Mouse (Mus musculus): ENCODE measurements around the gene D16Ertd472e. TPM values are rescaled to one million over a fixed set of nuclear protein-coding genes. Genes with fewer than 3 reads are reported as not detected.

The D16Ertd472e gene
- polyA plus RNA-seq, 1 experiment = 18.8 TPM

DNA sequence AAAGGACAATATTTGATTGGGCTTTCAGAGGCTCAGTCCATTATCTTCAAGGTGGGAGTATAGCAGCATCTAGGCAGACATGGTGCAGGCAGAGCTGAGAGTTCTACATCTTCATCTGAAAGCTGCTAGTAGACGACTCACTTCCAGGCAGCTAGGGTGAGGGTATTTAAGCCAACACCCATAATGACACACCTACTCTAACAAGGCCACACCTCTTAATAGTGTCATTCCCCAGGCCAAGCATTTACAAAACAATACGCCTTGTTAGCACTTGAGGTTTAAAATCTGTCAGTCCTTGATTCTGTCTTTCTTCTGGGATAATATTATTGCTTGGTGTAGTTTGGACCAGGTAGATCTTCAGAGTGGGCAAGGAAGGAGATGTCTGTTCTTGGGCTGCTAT lies 12.3 kb upstream of the D16Ertd472e start:
- TF ChIP-seq POLR2A (IDR thresholded peaks at IDR 0.05; ENCODE audit: low read depth, low read length) (no peak), CTCF (IDR thresholded peaks at IDR 0.05; ENCODE audit: borderline replicate concordance, insufficient read depth, low read length) (no peak)
- Histone ChIP-seq H3K4me3 (ENCODE audit: insufficient read depth, low read length) (no peak overlapping the region), H3K27ac (ENCODE audit: insufficient read depth, low read length) (no peak overlapping the region), H3K4me1 (ENCODE audit: control insufficient read depth, insufficient read depth, low read length) (no peaks in the 10 kb centered on the region; the same call in 1 of the 2 replicates)

GRCm38 (mm10) chr16:78586621-78587020 lies 10.1 kb upstream of the D16Ertd472e start:
- H3K4me3 ChIP-seq (ENCODE audit: insufficient read depth, low read length) = no peak overlapping the region
- TF ChIP-seq CTCF (IDR thresholded peaks at IDR 0.05; ENCODE audit: borderline replicate concordance, insufficient read depth, low read length) (no peak), POLR2A (IDR thresholded peaks at IDR 0.05; ENCODE audit: low read depth, low read length) (no peak)
- no peak overlapping the region for H3K27ac ChIP-seq (ENCODE audit: insufficient read depth, low read length)
- H3K4me1 ChIP-seq (ENCODE audit: control insufficient read depth, insufficient read depth, low read length) = no peaks in the 10 kb centered on the region; the same call in 1 of the 2 replicates

GRCm38 (mm10) chr16:78585664-78586397 lies 9.3 kb upstream of the D16Ertd472e start:
- H3K27ac ChIP-seq (ENCODE audit: insufficient read depth, low read length) = no peak overlapping the region
- H3K4me3 ChIP-seq (ENCODE audit: insufficient read depth, low read length) = no peak overlapping the region
- TF ChIP-seq CTCF (IDR thresholded peaks at IDR 0.05; ENCODE audit: borderline replicate concordance, insufficient read depth, low read length) (no peak), POLR2A (IDR thresholded peaks at IDR 0.05; ENCODE audit: low read depth, low read length) (no peak)
- no peaks in the 10 kb centered on the region; the same call in 1 of the 2 replicates for H3K4me1 ChIP-seq (ENCODE audit: control insufficient read depth, insufficient read depth, low read length)

DNA sequence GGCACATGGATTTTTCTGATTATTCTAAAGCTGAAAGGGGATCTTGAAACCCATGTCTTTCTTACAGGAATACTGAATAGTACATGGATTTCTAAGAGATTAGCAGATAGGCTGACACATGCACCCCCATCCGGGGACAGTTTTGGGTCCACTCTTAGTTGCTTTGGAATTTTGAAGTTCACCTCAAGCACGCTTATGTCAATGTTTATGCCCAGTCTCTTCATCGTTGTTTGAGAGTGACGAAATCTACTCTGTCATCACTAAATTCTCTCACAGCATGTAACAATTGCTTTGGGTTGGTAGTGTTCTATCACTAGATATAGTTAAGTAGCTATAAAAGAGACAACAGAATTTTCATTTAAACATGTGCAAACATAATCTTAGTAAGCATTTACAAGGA lies 8.7 kb upstream of the D16Ertd472e start:
- Histone ChIP-seq H3K27ac (ENCODE audit: insufficient read depth, low read length) (no peak overlapping the region), H3K4me3 (ENCODE audit: insufficient read depth, low read length) (no peak overlapping the region), H3K4me1 (ENCODE audit: control insufficient read depth, insufficient read depth, low read length) (no peaks in the 10 kb centered on the region; the same call in 1 of the 2 replicates)
- TF ChIP-seq CTCF (IDR thresholded peaks at IDR 0.05; ENCODE audit: borderline replicate concordance, insufficient read depth, low read length) (no peak), POLR2A (IDR thresholded peaks at IDR 0.05; ENCODE audit: low read depth, low read length) (no peak)

DNA sequence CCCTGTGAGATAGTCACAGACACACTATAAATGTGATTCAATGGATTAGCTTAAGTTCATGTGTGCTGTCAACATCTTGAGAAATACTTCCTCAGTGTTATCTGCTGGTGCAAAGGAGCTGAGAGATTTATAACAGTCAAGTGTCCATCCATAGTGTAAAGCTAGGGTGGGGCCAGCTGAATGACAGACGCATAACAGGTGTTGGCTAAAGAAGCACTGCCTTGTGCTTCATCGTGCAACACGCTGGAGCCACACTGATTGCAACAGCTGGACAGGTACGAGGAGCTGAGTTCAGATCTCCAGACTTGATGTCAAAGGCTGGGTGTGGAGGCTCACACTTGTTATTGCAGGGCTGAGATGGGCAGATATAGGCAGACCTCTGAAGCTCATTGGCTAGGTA lies 7.5 kb upstream of the D16Ertd472e start:
- H3K4me1 ChIP-seq (ENCODE audit: control insufficient read depth, insufficient read depth, low read length) = no peaks in the 10 kb centered on the region; the same call in 1 of the 2 replicates
- no peak overlapping the region for H3K4me3 ChIP-seq (ENCODE audit: insufficient read depth, low read length)
- no peak overlapping the region for H3K27ac ChIP-seq (ENCODE audit: insufficient read depth, low read length)
- TF ChIP-seq CTCF (IDR thresholded peaks at IDR 0.05; ENCODE audit: borderline replicate concordance, insufficient read depth, low read length) (no peak), POLR2A (IDR thresholded peaks at IDR 0.05; ENCODE audit: low read depth, low read length) (no peak)

DNA sequence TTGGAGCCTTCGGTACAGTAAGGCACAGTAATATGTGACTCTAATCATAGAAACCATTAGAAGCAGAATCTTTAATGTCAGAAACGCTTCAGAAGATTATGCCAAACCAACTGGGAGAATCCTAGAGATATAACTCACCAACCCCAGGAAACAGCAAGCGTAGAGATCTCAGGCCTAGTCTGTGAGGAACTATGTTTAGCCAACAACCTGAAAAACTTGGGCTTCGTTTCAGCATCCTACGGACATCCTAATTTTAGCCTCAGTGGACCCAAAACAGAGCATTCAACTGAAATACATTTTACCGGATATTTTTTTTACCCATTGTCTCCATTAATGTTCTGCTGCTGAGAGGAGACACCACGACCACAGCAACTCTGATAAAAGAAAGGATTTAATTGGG lies 3.9 kb upstream of the D16Ertd472e start:
- H3K27ac ChIP-seq (ENCODE audit: insufficient read depth, low read length) = no peak overlapping the region
- H3K4me3 ChIP-seq (ENCODE audit: insufficient read depth, low read length) = no peak overlapping the region
- no peaks in the 10 kb centered on the region for H3K4me1 ChIP-seq (ENCODE audit: control insufficient read depth, insufficient read depth, low read length)
- TF ChIP-seq POLR2A (IDR thresholded peaks at IDR 0.05; ENCODE audit: low read depth, low read length) (no peak), CTCF (IDR thresholded peaks at IDR 0.05; ENCODE audit: borderline replicate concordance, insufficient read depth, low read length) (no peak)

- 0 out of 2 replicates have a peak, but pooled peaks cover 2% of the 10 kb centered on the region for H3K4me1 ChIP-seq (ENCODE audit: control insufficient read depth, insufficient read depth, low read length)
- TF ChIP-seq CTCF (IDR thresholded peaks at IDR 0.05; ENCODE audit: borderline replicate concordance, insufficient read depth, low read length) = no peak
- no peak for TF ChIP-seq POLR2A (IDR thresholded peaks at IDR 0.05; ENCODE audit: low read depth, low read length)
- H3K27ac ChIP-seq (ENCODE audit: insufficient read depth, low read length) = no peak overlapping the region
- H3K4me3 ChIP-seq (ENCODE audit: insufficient read depth, low read length) = no peak overlapping the region
These were observed 2.9 kb upstream of the D16Ertd472e start for GRCm38 (mm10) chr16:78579386-78579785.

GRCm38 (mm10) chr16:78577085-78577671 lies 670 bp upstream of the D16Ertd472e start:
- 0 out of 2 replicates have a peak, but pooled peaks cover 4% of the 10 kb centered on the region for H3K4me1 ChIP-seq (ENCODE audit: control insufficient read depth, insufficient read depth, low read length)

GRCm38 (mm10) chr16:78575852-78576477 lies 543 bp downstream of the D16Ertd472e start:
- TF ChIP-seq CTCF (IDR thresholded peaks at IDR 0.05; ENCODE audit: borderline replicate concordance, insufficient read depth, low read length) (no peak), POLR2A (IDR thresholded peaks at IDR 0.05; ENCODE audit: low read depth, low read length) (no peak)
- H3K4me3 ChIP-seq (ENCODE audit: insufficient read depth, low read length) = peak overlapping the region; percentile 93
- H3K27ac ChIP-seq (ENCODE audit: insufficient read depth, low read length) = peak overlapping the region; percentile 94
- H3K4me1 ChIP-seq (ENCODE audit: control insufficient read depth, insufficient read depth, low read length) = 0 out of 2 replicates have a peak, but pooled peaks cover 4% of the 10 kb centered on the region

More at GRCm38 (mm10) chr16:78577085-78577671, 670 bp upstream of the D16Ertd472e start:
- Histone ChIP-seq H3K27ac (ENCODE audit: insufficient read depth, low read length) (peak overlapping the region; percentile 95), H3K4me3 (ENCODE audit: insufficient read depth, low read length) (peak overlapping the region; percentile 64)
- no peak for TF ChIP-seq CTCF (IDR thresholded peaks at IDR 0.05; ENCODE audit: borderline replicate concordance, insufficient read depth, low read length)
- TF ChIP-seq POLR2A (IDR thresholded peaks at IDR 0.05; ENCODE audit: low read depth, low read length) = peak; percentile 14; the same call in 1 of the 2 replicates
